Mouse (Mus musculus): ENCODE data around the gene Slfn5. TPM values are rescaled to one million over a fixed set of nuclear protein-coding genes. Genes with fewer than 3 reads are reported as not detected.

The Slfn5 gene
- polyA plus RNA-seq (2015; fragmentation: Nextera tagmentation; extraction: Ambion mirVana), result 6.1 and 7.7 TPM in 2 replicates

- Histone ChIP-seq H3K9ac (ENCODE audit: low read length) (peak within 1 kb of the TSS; percentile 57), H3K27me3 (ENCODE audit: control insufficient read depth, insufficient read depth, low read length) (no peaks in the 10 kb centered on the region)
Measured at GRCm38 (mm10) chr11:82950736-82951481, at the start of gene Slfn5. Slfn5 (plus strand) TSS chr11:82951349.

GRCm38 (mm10) chr11:82901606-82902310, 49.4 kb upstream of the Slfn5 start:
- Histone ChIP-seq H3K36me3 (ENCODE audit: control insufficient read depth, insufficient read depth) (peaks cover 42% of the 10 kb centered on the region), H3K9me3 (replicated peaks; ENCODE audit: control insufficient read depth, low read length) (no peaks in the 10 kb centered on the region), H3K27me3 (ENCODE audit: control insufficient read depth, insufficient read depth, low read length) (no peaks in the 10 kb centered on the region), H3K9ac (ENCODE audit: low read length) (no peak overlapping the region), H3K4me3 (ENCODE audit: low read length) (no peak overlapping the region), H3K4me1 (ENCODE audit: control insufficient read depth, insufficient read depth, low read length) (no peaks in the 10 kb centered on the region), H3K27ac (ENCODE audit: low read length) (no peak overlapping the region), H3K4me2 (ENCODE audit: low read depth, low read length) (no peak overlapping the region)
- ATAC-seq (replicated peaks; ENCODE audit: extremely low read depth, insufficient read depth, low FRiP score), result no peak
- 90% methylated on average over 20 of the region's 20 CpGs for WGBS

More at GRCm38 (mm10) chr11:82950736-82951481, at the start of gene Slfn5:
- Histone ChIP-seq H3K4me2 (ENCODE audit: low read depth, low read length) (peak within 1 kb of the TSS; percentile 66), H3K27ac (ENCODE audit: low read length) (peak within 1 kb of the TSS; percentile 59), H3K9me3 (replicated peaks; ENCODE audit: control insufficient read depth, low read length) (no peaks in the 10 kb centered on the region), H3K4me1 (ENCODE audit: control insufficient read depth, insufficient read depth, low read length) (peaks cover 4% of the 10 kb centered on the region), H3K4me3 (ENCODE audit: low read length) (peak within 1 kb of the TSS; percentile 45), H3K36me3 (ENCODE audit: control insufficient read depth, insufficient read depth) (no peaks in the 10 kb centered on the region)
- 15% methylated on average over 10 of the region's 10 CpGs for WGBS
- peak; percentile 57 for ATAC-seq (replicated peaks; ENCODE audit: extremely low read depth, insufficient read depth, low FRiP score)

- no peaks in the 10 kb centered on the region for H3K9me3 ChIP-seq (replicated peaks; ENCODE audit: control insufficient read depth, low read length)
- H3K4me3 ChIP-seq (ENCODE audit: low read length), result no peak overlapping the region
- WGBS, result 54% methylated on average over 8 of the region's 8 CpGs
- no peak overlapping the region for H3K9ac ChIP-seq (ENCODE audit: low read length)
- H3K27me3 ChIP-seq (ENCODE audit: control insufficient read depth, insufficient read depth, low read length), result no peaks in the 10 kb centered on the region
- no peak overlapping the region for H3K27ac ChIP-seq (ENCODE audit: low read length)
- no peak overlapping the region for H3K4me2 ChIP-seq (ENCODE audit: low read depth, low read length)
- peaks cover 42% of the 10 kb centered on the region for H3K36me3 ChIP-seq (ENCODE audit: control insufficient read depth, insufficient read depth)
- no peak for ATAC-seq (replicated peaks; ENCODE audit: extremely low read depth, insufficient read depth, low FRiP score)
- H3K4me1 ChIP-seq (ENCODE audit: control insufficient read depth, insufficient read depth, low read length), result peaks cover 15% of the 10 kb centered on the region
Measured at GRCm38 (mm10) chr11:82904952-82905351, 46.2 kb upstream of the Slfn5 start.

GRCm38 (mm10) chr11:82905816-82906215, 45.3 kb upstream of the Slfn5 start:
- Histone ChIP-seq H3K4me3 (ENCODE audit: low read length) (no peak overlapping the region), H3K9me3 (replicated peaks; ENCODE audit: control insufficient read depth, low read length) (no peaks in the 10 kb centered on the region), H3K27me3 (ENCODE audit: control insufficient read depth, insufficient read depth, low read length) (no peaks in the 10 kb centered on the region), H3K36me3 (ENCODE audit: control insufficient read depth, insufficient read depth) (peaks cover 36% of the 10 kb centered on the region), H3K27ac (ENCODE audit: low read length) (no peak overlapping the region), H3K4me1 (ENCODE audit: control insufficient read depth, insufficient read depth, low read length) (peaks cover 21% of the 10 kb centered on the region), H3K4me2 (ENCODE audit: low read depth, low read length) (no peak overlapping the region), H3K9ac (ENCODE audit: low read length) (no peak overlapping the region)
- ATAC-seq (replicated peaks; ENCODE audit: extremely low read depth, insufficient read depth, low FRiP score), result no peak
- 90% methylated on average over 5 of the region's 5 CpGs for WGBS

- WGBS, result 2% methylated on average over 73 of the region's 73 CpGs
- Histone ChIP-seq H3K27ac (ENCODE audit: low read length) (0 out of 2 replicates have a peak within 1 kb of the TSS, but pooled peaks have one; percentile 23), H3K27me3 (ENCODE audit: control insufficient read depth, insufficient read depth, low read length) (no peaks in the 10 kb centered on the region), H3K4me2 (ENCODE audit: low read depth, low read length) (peak within 1 kb of the TSS; percentile 83), H3K9ac (ENCODE audit: low read length) (peak within 1 kb of the TSS; percentile 86), H3K36me3 (ENCODE audit: control insufficient read depth, insufficient read depth) (peaks cover 21% of the 10 kb centered on the region), H3K9me3 (replicated peaks; ENCODE audit: control insufficient read depth, low read length) (no peaks in the 10 kb centered on the region), H3K4me1 (ENCODE audit: control insufficient read depth, insufficient read depth, low read length) (peaks cover 24% of the 10 kb centered on the region), H3K4me3 (ENCODE audit: low read length) (peak within 1 kb of the TSS; percentile 83)
- peak; percentile 21; the same call in 1 of the 2 replicates for ATAC-seq (replicated peaks; ENCODE audit: extremely low read depth, insufficient read depth, low FRiP score)
Measured at GRCm38 (mm10) chr11:82907651-82908607, 43.2 kb upstream of the Slfn5 start, which contains the start of gene Nle1. Nle1 (minus strand) TSS chr11:82908411.

- Histone ChIP-seq H3K4me3 (ENCODE audit: low read length) (peak overlapping the region; percentile 83), H3K9ac (ENCODE audit: low read length) (peak overlapping the region; percentile 86), H3K4me1 (ENCODE audit: control insufficient read depth, insufficient read depth, low read length) (peaks cover 28% of the 10 kb centered on the region), H3K27ac (ENCODE audit: low read length) (0 out of 2 replicates have a peak overlapping the region, but pooled peaks have one; percentile 23), H3K27me3 (ENCODE audit: control insufficient read depth, insufficient read depth, low read length) (no peaks in the 10 kb centered on the region), H3K36me3 (ENCODE audit: control insufficient read depth, insufficient read depth) (peaks cover 17% of the 10 kb centered on the region), H3K4me2 (ENCODE audit: low read depth, low read length) (peak overlapping the region; percentile 83), H3K9me3 (replicated peaks; ENCODE audit: control insufficient read depth, low read length) (no peaks in the 10 kb centered on the region)
- no peak for ATAC-seq (replicated peaks; ENCODE audit: extremely low read depth, insufficient read depth, low FRiP score)
- WGBS, result 83% methylated on average over 3 of the region's 10 CpGs
Measured at GRCm38 (mm10) chr11:82908608-82908989, 42.5 kb upstream of the Slfn5 start.

- Histone ChIP-seq H3K9ac (ENCODE audit: low read length) (peak within 1 kb of the TSS; percentile 66), H3K4me1 (ENCODE audit: control insufficient read depth, insufficient read depth, low read length) (peaks cover 41% of the 10 kb centered on the region)
Measured at GRCm38 (mm10) chr11:82910250-82910649, 40.9 kb upstream of the Slfn5 start, which contains the start of gene Unc45b. Unc45b (plus strand) TSS chr11:82910550.

GRCm38 (mm10) chr11:82910679-82911389, 40.3 kb upstream of the Slfn5 start:
- ATAC-seq (replicated peaks; ENCODE audit: extremely low read depth, insufficient read depth, low FRiP score), result peak; percentile 91
- peaks cover 5% of the 10 kb centered on the region for H3K36me3 ChIP-seq (ENCODE audit: control insufficient read depth, insufficient read depth)
- peak overlapping the region; percentile 59 for H3K4me3 ChIP-seq (ENCODE audit: low read length)
- peak overlapping the region; percentile 74 for H3K4me2 ChIP-seq (ENCODE audit: low read depth, low read length)
- H3K4me1 ChIP-seq (ENCODE audit: control insufficient read depth, insufficient read depth, low read length), result peaks cover 41% of the 10 kb centered on the region
- H3K27me3 ChIP-seq (ENCODE audit: control insufficient read depth, insufficient read depth, low read length), result no peaks in the 10 kb centered on the region
- peak overlapping the region; percentile 66 for H3K9ac ChIP-seq (ENCODE audit: low read length)
- WGBS, result 25% methylated on average over 11 of the region's 11 CpGs
- peak overlapping the region; percentile 89 for H3K27ac ChIP-seq (ENCODE audit: low read length)
- H3K9me3 ChIP-seq (replicated peaks; ENCODE audit: control insufficient read depth, low read length), result no peaks in the 10 kb centered on the region

More at GRCm38 (mm10) chr11:82910250-82910649, 40.9 kb upstream of the Slfn5 start, which contains the start of gene Unc45b:
- WGBS, result 52% methylated on average over 4 of the region's 4 CpGs
- peak within 1 kb of the TSS; percentile 59 for H3K4me3 ChIP-seq (ENCODE audit: low read length)
- no peaks in the 10 kb centered on the region for H3K27me3 ChIP-seq (ENCODE audit: control insufficient read depth, insufficient read depth, low read length)
- peaks cover 5% of the 10 kb centered on the region for H3K36me3 ChIP-seq (ENCODE audit: control insufficient read depth, insufficient read depth)
- H3K27ac ChIP-seq (ENCODE audit: low read length), result peak within 1 kb of the TSS; percentile 89
- ATAC-seq (replicated peaks; ENCODE audit: extremely low read depth, insufficient read depth, low FRiP score), result no peak
- peak within 1 kb of the TSS; percentile 74 for H3K4me2 ChIP-seq (ENCODE audit: low read depth, low read length)
- no peaks in the 10 kb centered on the region for H3K9me3 ChIP-seq (replicated peaks; ENCODE audit: control insufficient read depth, low read length)

Measured in heart, embryonic 16.5 days (tissue).